Comparison of ENCODE assay signal across 8 mouse cellular contexts in the genomic region with DNA sequence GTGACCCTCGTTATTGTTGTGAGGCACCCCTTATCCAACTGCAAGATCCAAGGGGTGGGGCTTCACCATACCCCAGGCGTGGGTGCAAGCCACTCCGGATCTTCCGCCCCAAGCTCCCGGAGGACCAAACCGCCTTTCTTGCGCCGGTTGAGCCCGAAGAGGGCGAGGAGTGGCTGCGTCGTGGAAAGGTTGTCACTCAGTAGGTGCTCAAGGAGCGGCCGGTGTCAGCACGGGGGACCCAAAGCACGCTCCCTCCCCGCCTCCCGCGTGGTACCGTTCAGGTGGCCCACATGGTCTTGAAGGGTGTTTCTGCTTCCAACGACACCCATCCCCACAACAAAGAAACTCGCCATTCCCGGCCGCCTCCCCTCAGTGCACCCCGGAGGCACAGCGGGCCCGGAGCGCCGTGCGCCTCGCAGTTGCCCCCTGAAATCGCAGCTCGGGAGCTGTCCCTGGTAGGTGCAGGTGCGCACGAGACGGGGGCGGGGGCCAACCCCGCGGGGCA. TPM values are rescaled to one million over a fixed set of nuclear protein-coding genes. Genes with fewer than 3 reads are reported as not detected.
DNase-seq lines count a peak whose midpoint lies in the region; ATAC-seq and TF ChIP-seq lines count a peak whose summit lies in the region.

Kmt5b (plus strand) TSS at position 146 of the 505 bp plus-strand sequence.

- no peak for ATAC-seq in embryonic facial prominence, embryonic 12.5 days (ENCODE audit: insufficient number of reproducible peaks, insufficient read depth, low FRiP score, low TSS enrichment)
- peak; percentile 14 for ATAC-seq in granulocyte monocyte progenitor cell, adult 5-6 weeks (replicated peaks; ENCODE audit: poor library complexity, severe bottlenecking)
- ATAC-seq in midbrain, postnatal 0 days (ENCODE audit: low FRiP score): peak; percentile 39

- 1% methylated on average over 39 of the region's 39 CpGs for WGBS in embryonic facial prominence, embryonic 12.5 days
- WGBS in midbrain, postnatal 0 days: 3% methylated on average over 38 of the region's 39 CpGs

- DNase-seq in MN1 (ENCODE audit: low spot score) (peak; percentile 57), liver (peak; percentile 48)
- DNase-seq in kidney, adult 8-10 months: peak; percentile 46 to 53
- DNase-seq in midbrain, postnatal 0 days (ENCODE audit: low spot score): peak; percentile 53
- no peak for DNase-seq in thymus, postnatal 14 days

- H3K79me2 ChIP-seq in C2C12 (ENCODE audit: control insufficient read depth, insufficient read depth): peaks cover 36% of the 10 kb centered on the region

- H3K79me3 ChIP-seq in C2C12 (ENCODE audit: low read depth): peaks cover 31% of the 10 kb centered on the region

- H3K27me3 ChIP-seq in C2C12 (ENCODE audit: control insufficient read depth, insufficient read depth, insufficient read length): no peaks in the 10 kb centered on the region
- no peaks in the 10 kb centered on the region for H3K27me3 ChIP-seq in embryonic facial prominence, embryonic 12.5 days
- H3K27me3 ChIP-seq in midbrain, postnatal 0 days (ENCODE audit: insufficient read depth, low read length): no peaks in the 10 kb centered on the region

- no peak for TF ChIP-seq CTCF in C2C12 (IDR thresholded peaks at IDR 0.05; ENCODE audit: control insufficient read depth, insufficient read depth, insufficient read length)
- no peak for TF ChIP-seq CTCF in midbrain, postnatal 0 days (IDR thresholded peaks at IDR 0.05)

- peak within 1 kb of the TSS; percentile 100 for H3K9ac ChIP-seq in embryonic facial prominence, embryonic 12.5 days
- H3K9ac ChIP-seq in midbrain, postnatal 0 days (replicated peaks; ENCODE audit: low read length, poor library complexity, severe bottlenecking): peak within 1 kb of the TSS; percentile 98

- peak within 1 kb of the TSS; percentile 100 for H3K27ac ChIP-seq in embryonic facial prominence, embryonic 12.5 days
- peak within 1 kb of the TSS; percentile 100 for H3K27ac ChIP-seq in midbrain, postnatal 0 days (ENCODE audit: low read depth, low read length)

- peak within 1 kb of the TSS; percentile 86 for H3K4me2 ChIP-seq in embryonic facial prominence, embryonic 12.5 days (replicated peaks)
- H3K4me2 ChIP-seq in midbrain, postnatal 0 days (ENCODE audit: low read depth, low read length, poor library complexity, severe bottlenecking): peak within 1 kb of the TSS; percentile 85

- H3K36me3 ChIP-seq in C2C12 (ENCODE audit: control insufficient read depth, insufficient read depth): peaks cover 10% of the 10 kb centered on the region
- no peaks in the 10 kb centered on the region for H3K36me3 ChIP-seq in embryonic facial prominence, embryonic 12.5 days
- no peaks in the 10 kb centered on the region for H3K36me3 ChIP-seq in midbrain, postnatal 0 days (ENCODE audit: insufficient read depth, low read length)

- peaks cover 20% of the 10 kb centered on the region for H3K4me1 ChIP-seq in embryonic facial prominence, embryonic 12.5 days
- peaks cover 12% of the 10 kb centered on the region for H3K4me1 ChIP-seq in midbrain, postnatal 0 days (ENCODE audit: insufficient read depth, low read length)

- no peaks in the 10 kb centered on the region for H3K9me3 ChIP-seq in embryonic facial prominence, embryonic 12.5 days
- H3K9me3 ChIP-seq in midbrain, postnatal 0 days (ENCODE audit: low read length): no peaks in the 10 kb centered on the region

- H3ac ChIP-seq in C2C12 (ENCODE audit: control insufficient read depth, insufficient read length, low read depth): peak within 1 kb of the TSS; percentile 93

- peak within 1 kb of the TSS; percentile 69 for H3K4me3 ChIP-seq in C2C12 (ENCODE audit: insufficient read depth, poor library complexity, severe bottlenecking)
- H3K4me3 ChIP-seq in embryonic facial prominence, embryonic 12.5 days: peak within 1 kb of the TSS; percentile 94
- peak within 1 kb of the TSS; percentile 93 for H3K4me3 ChIP-seq in midbrain, postnatal 0 days (ENCODE audit: low read depth, low read length)

TF ChIP-seq in C2C12, 6 proteins besides CTCF, POLR2A, EP300 and RAD21:
- TF ChIP-seq MYOG (IDR thresholded peaks at IDR 0.05; ENCODE audit: control insufficient read depth, extremely low read depth, insufficient read length) (no peak), FOSL1 (IDR thresholded peaks at IDR 0.05; ENCODE audit: insufficient read depth, low read length, poor library complexity, severe bottlenecking) (no peak), USF1 (IDR thresholded peaks at IDR 0.05; ENCODE audit: low read depth) (no peak), MAX (IDR thresholded peaks at IDR 0.05) (no peak), CEBPB (IDR thresholded peaks at IDR 0.05; ENCODE audit: low read depth) (no peak), MYOD1 (IDR thresholded peaks at IDR 0.05; ENCODE audit: control insufficient read depth, insufficient read length, low read depth) (no peak)

RNA-seq across cellular contexts. Expression of gene Kmt5b, which starts in this region (rescaled TPM):
- polyA plus RNA-seq in C2C12 (2012; fragmentation: generic; extraction: Trizol): 5.6 TPM
- polyA plus RNA-seq in embryonic facial prominence, embryonic 12.5 days (2016; fragmentation: Nextera tagmentation; extraction: Ambion mirVana): 42.2 TPM in 2 replicates
- total RNA-seq in granulocyte monocyte progenitor cell, adult 5-6 weeks (2014; fragmentation: Nextera tagmentation): 28.2 and 38.5 TPM in 2 replicates
- 37.0 and 41.4 TPM in 2 replicates for total RNA-seq in granulocyte monocyte progenitor cell, adult 5-6 weeks (2017)
- 64.0 and 98.6 TPM in 2 replicates for total RNA-seq in midbrain, postnatal 0 days (2014; rRNA removed)
- polyA plus RNA-seq in midbrain, postnatal 0 days (2015; fragmentation: Nextera tagmentation; extraction: Ambion mirVana): 35.6 and 41.4 TPM in 2 replicates
